In genomic region chr16:55967221-55967620, GRCm38 (mm10) we compare ENCODE assay signal across 8 mouse cellular contexts. TPM values are rescaled to one million over a fixed set of nuclear protein-coding genes. Genes with fewer than 3 reads are reported as not detected.
DNase-seq lines count a peak whose midpoint lies in the region; ATAC-seq and TF ChIP-seq lines count a peak whose summit lies in the region.

No protein-coding gene starts in this region.

- peaks cover 27% of the 10 kb centered on the region for H3K4me1 ChIP-seq in kidney, embryonic 16.5 days (ENCODE audit: insufficient read depth, low read length)
- peaks cover 3% of the 10 kb centered on the region; the same call in 1 of the 2 replicates for H3K4me1 ChIP-seq in cortical plate, adult 2 months (ENCODE audit: control insufficient read depth, insufficient read depth, low read length)
- H3K4me1 ChIP-seq in hindbrain, embryonic 16.5 days (ENCODE audit: control insufficient read depth, insufficient read depth, low read depth, low read length): peaks cover 11% of the 10 kb centered on the region
- peaks cover 10% of the 10 kb centered on the region for H3K4me1 ChIP-seq in midbrain, embryonic 16.5 days (ENCODE audit: control insufficient read depth, insufficient read depth, low read length)

- H3K9me3 ChIP-seq in kidney, embryonic 16.5 days (ENCODE audit: low read length): no peaks in the 10 kb centered on the region
- H3K9me3 ChIP-seq in hindbrain, embryonic 16.5 days (ENCODE audit: control insufficient read depth, low read length): no peaks in the 10 kb centered on the region
- H3K9me3 ChIP-seq in midbrain, embryonic 16.5 days (replicated peaks; ENCODE audit: control insufficient read depth, low read length, poor library complexity, severe bottlenecking): no peaks in the 10 kb centered on the region

- H3K27me3 ChIP-seq in kidney, embryonic 16.5 days (ENCODE audit: insufficient read depth, low read length): no peaks in the 10 kb centered on the region
- H3K27me3 ChIP-seq in hindbrain, embryonic 16.5 days (replicated peaks; ENCODE audit: control insufficient read depth, insufficient read depth, low read length): no peaks in the 10 kb centered on the region
- H3K27me3 ChIP-seq in midbrain, embryonic 16.5 days (ENCODE audit: control insufficient read depth, insufficient read depth, low read depth, low read length): no peaks in the 10 kb centered on the region

- peak overlapping the region; percentile 99 for H3K9ac ChIP-seq in kidney, embryonic 16.5 days (replicated peaks; ENCODE audit: low read length)
- H3K9ac ChIP-seq in hindbrain, embryonic 16.5 days (ENCODE audit: low read depth, low read length): peak overlapping the region; percentile 89
- peak overlapping the region; percentile 95 for H3K9ac ChIP-seq in midbrain, embryonic 16.5 days (ENCODE audit: low read depth, low read length)

- H3K27ac ChIP-seq in kidney, embryonic 16.5 days (ENCODE audit: low read length): peak overlapping the region; percentile 84; the same call in 1 of the 2 replicates
- no peak overlapping the region for H3K27ac ChIP-seq in cortical plate, adult 2 months (ENCODE audit: insufficient read depth, low read length)
- H3K27ac ChIP-seq in hindbrain, embryonic 16.5 days (ENCODE audit: low read depth, low read length): no peak overlapping the region
- no peak overlapping the region for H3K27ac ChIP-seq in midbrain, embryonic 16.5 days (ENCODE audit: low read length)

- DNase-seq in kidney, postnatal 14 days: no peak
- DNase-seq in adrenal gland, postnatal 4 days (ENCODE audit: low spot score in 2 of 2): no peak
- no peak for DNase-seq in frontal cortex, postnatal 25 days (ENCODE audit: low spot score in 2 of 2)
- no peak for DNase-seq in retina, embryonic 14.5 days (ENCODE audit: low spot score)

- no peak for ATAC-seq in kidney, embryonic 16.5 days (ENCODE audit: low FRiP score, low TSS enrichment)
- ATAC-seq in hindbrain, embryonic 16.5 days: no peak
- ATAC-seq in midbrain, embryonic 16.5 days: no peak

- no peak for TF ChIP-seq POLR2A in cortical plate, adult 2 months (IDR thresholded peaks at IDR 0.05; ENCODE audit: extremely low read depth, insufficient read depth, low read length)

- peak overlapping the region; percentile 97 for H3K4me2 ChIP-seq in kidney, embryonic 16.5 days (replicated peaks; ENCODE audit: low read depth, low read length)
- H3K4me2 ChIP-seq in hindbrain, embryonic 16.5 days (ENCODE audit: low read length): peak overlapping the region; percentile 66
- H3K4me2 ChIP-seq in midbrain, embryonic 16.5 days (ENCODE audit: low read length): peak overlapping the region; percentile 88

- no peak for TF ChIP-seq CTCF in cortical plate, adult 2 months (IDR thresholded peaks at IDR 0.05; ENCODE audit: extremely low read depth, insufficient read depth, low read length)

- H3K4me3 ChIP-seq in kidney, embryonic 16.5 days (ENCODE audit: low read length): peak overlapping the region; percentile 98
- H3K4me3 ChIP-seq in cortical plate, adult 2 months (ENCODE audit: insufficient read depth, low read length): peak overlapping the region; percentile 98; the same call in 1 of the 2 replicates
- peak overlapping the region; percentile 61 for H3K4me3 ChIP-seq in hindbrain, embryonic 16.5 days (ENCODE audit: low read length)
- peak overlapping the region; percentile 81 for H3K4me3 ChIP-seq in midbrain, embryonic 16.5 days (ENCODE audit: low read depth, low read length)

- H3K36me3 ChIP-seq in kidney, embryonic 16.5 days (ENCODE audit: insufficient read depth, low read length): peaks cover 38% of the 10 kb centered on the region
- peaks cover 18% of the 10 kb centered on the region for H3K36me3 ChIP-seq in hindbrain, embryonic 16.5 days (ENCODE audit: control insufficient read depth, insufficient read depth, low read length)
- peaks cover 17% of the 10 kb centered on the region for H3K36me3 ChIP-seq in midbrain, embryonic 16.5 days (ENCODE audit: control insufficient read depth, insufficient read depth, low read length)

- 20% methylated on average over 1 of the region's 1 CpGs for WGBS in kidney, embryonic 16.5 days
- 46% methylated on average over 1 of the region's 1 CpGs for WGBS in hindbrain, embryonic 16.5 days
- WGBS in midbrain, embryonic 16.5 days: 24% methylated on average over 1 of the region's 1 CpGs

RNA-seq across cellular contexts. Expression of gene Rpl24, which starts 1.1 kb away (rescaled TPM):
- 611 and 649 TPM in 2 replicates for polyA plus RNA-seq in kidney, embryonic 16.5 days (2015; fragmentation: Nextera tagmentation; extraction: Ambion mirVana)
- 435 and 439 TPM in 2 replicates for polyA plus RNA-seq in cortical plate, adult 2 months (2012; rRNA removed)
- polyA plus RNA-seq in hindbrain, embryonic 16.5 days (2015; fragmentation: Nextera tagmentation; extraction: Ambion mirVana): 404 and 411 TPM in 2 replicates
- polyA plus RNA-seq in midbrain, embryonic 16.5 days (2015; fragmentation: Nextera tagmentation; extraction: Ambion mirVana): 436 and 460 TPM in 2 replicates
- total RNA-seq in adrenal gland, postnatal 4 days (2021): 100 to 1,000 TPM; 893 to 927 TPM

RNA-seq across cellular contexts. Expression of gene Zbtb11, which starts 6.5 kb away (rescaled TPM):
- polyA plus RNA-seq in kidney, embryonic 16.5 days (2015; fragmentation: Nextera tagmentation; extraction: Ambion mirVana): 16.5 and 18.9 TPM in 2 replicates
- polyA plus RNA-seq in cortical plate, adult 2 months (2012; rRNA removed): 25.8 and 26.7 TPM in 2 replicates
- 21.0 and 23.0 TPM in 2 replicates for polyA plus RNA-seq in hindbrain, embryonic 16.5 days (2015; fragmentation: Nextera tagmentation; extraction: Ambion mirVana)
- polyA plus RNA-seq in midbrain, embryonic 16.5 days (2015; fragmentation: Nextera tagmentation; extraction: Ambion mirVana): 24.6 and 25.4 TPM in 2 replicates
- 10 to 100 TPM; 14.7 to 15.0 TPM for total RNA-seq in adrenal gland, postnatal 4 days (2021)

RNA-seq across cellular contexts. Expression of gene Cep97, which starts 32.6 kb away (rescaled TPM):
- 12.0 and 13.9 TPM in 2 replicates for polyA plus RNA-seq in kidney, embryonic 16.5 days (2015; fragmentation: Nextera tagmentation; extraction: Ambion mirVana)
- polyA plus RNA-seq in cortical plate, adult 2 months (2012; rRNA removed): 7.9 and 8.3 TPM in 2 replicates
- 9.5 and 11.6 TPM in 2 replicates for polyA plus RNA-seq in hindbrain, embryonic 16.5 days (2015; fragmentation: Nextera tagmentation; extraction: Ambion mirVana)
- 12.1 and 12.2 TPM in 2 replicates for polyA plus RNA-seq in midbrain, embryonic 16.5 days (2015; fragmentation: Nextera tagmentation; extraction: Ambion mirVana)
- total RNA-seq in adrenal gland, postnatal 4 days (2021): 10 to 100 TPM; 10.8 to 13.0 TPM
